Mouse (Mus musculus) liver, embryonic 14.5 days (tissue): ENCODE data around the gene Zc3h12c. TPM values are rescaled to one million over a fixed set of nuclear protein-coding genes. Genes with fewer than 3 reads are reported as not detected.

ENCODE experiments used
- ATAC-seq: fragments of 200-750 bp; cut with Nextera tagmentation; 2 replicates; pipeline ENCODE4 v1.8.0; 2017; ENCODE audit warnings: moderate number of reproducible peaks, mild to moderate bottlenecking, moderate library complexity; ENCODE audit not compliant: insufficient read depth
- DNase-seq, 3 experiments: peaks; one replicate each; pipeline ENCODE4 v3.0.0-alpha.2; 2012 to 2013; ENCODE audit warnings: low read depth in 3 of 3, low spot score in 3 of 3
- H3K27ac ChIP-seq: fragments of 300-500 bp; sonication (generic); 2 replicates; pipeline ENCODE4 v1.5.1; 2014; ENCODE audit warnings: moderate library complexity, mild to moderate bottlenecking, control low read depth, inconsistent platforms
- H3K27me3 ChIP-seq: fragments of 300-500 bp; sonication (generic); 2 replicates; pipeline ENCODE4 v1.6.1; 2014; ENCODE audit warnings: mild to moderate bottlenecking, low read length, moderate library complexity; ENCODE audit not compliant: control insufficient read depth, insufficient read depth
- H3K36me3 ChIP-seq: fragments of 300-500 bp; sonication (generic); replicated peaks from 2 replicates; pipeline ENCODE4 v1.6.1; 2014; ENCODE audit warnings: low read depth; ENCODE audit not compliant: control insufficient read depth, insufficient read depth
- H3K4me1 ChIP-seq, 2 experiments: fragments of 200-500 bp in 1 of 2; fragments of 300-500 bp in 1 of 2; sonication (generic) in 1 of 2; replicated peaks; 2 replicates each; pipeline ENCODE4 v1.6.1; 2012 to 2014; ENCODE audit warnings: antibody characterized with exemption in 1 of 2, inconsistent platforms in 1 of 2, low read length in 1 of 2; ENCODE audit not compliant: control insufficient read depth in 2 of 2, insufficient read depth in 2 of 2
- H3K4me2 ChIP-seq: fragments of 300-500 bp; sonication (generic); 2 replicates; pipeline ENCODE4 v1.6.1; 2014; ENCODE audit warnings: low read depth, mild to moderate bottlenecking, control low read depth, moderate library complexity
- H3K4me3 ChIP-seq, 2 experiments: fragments of 200-500 bp in 1 of 2; fragments of 300-500 bp in 1 of 2; sonication (generic) in 1 of 2; 2 replicates each; pipeline ENCODE4 v1.5.1; 2012 to 2014; ENCODE audit warnings: low read depth in 2 of 2, low read length in 2 of 2, mild to moderate bottlenecking in 2 of 2, control low read depth in 1 of 2, inconsistent platforms in 1 of 2, moderate library complexity in 1 of 2; ENCODE audit not compliant: insufficient read depth in 1 of 2
- H3K9ac ChIP-seq: fragments of 300-500 bp; sonication (generic); replicated peaks from 2 replicates; pipeline ENCODE4 v1.6.1; 2014; ENCODE audit warnings: mild to moderate bottlenecking, control low read depth, moderate library complexity
- H3K9me3 ChIP-seq: fragments of 300-500 bp; sonication (generic); 2 replicates; pipeline ENCODE4 v1.6.1; 2016; ENCODE audit warnings: low read length, mixed read lengths; ENCODE audit not compliant: control insufficient read depth
- CTCF ChIP-seq: IDR thresholded peaks from 2 replicates; pipeline ENCODE4 v1.5.1; 2016; ENCODE audit warnings: antibody characterized with exemption, low read depth, control low read depth
- EP300 ChIP-seq: IDR thresholded peaks from 2 replicates; pipeline ENCODE4 v1.6.1; 2016; ENCODE audit warnings: antibody characterized with exemption, low read depth
- WGBS: fragments of 180-500 bp; shearing (Covaris S2); extraction: QIAGEN DNeasy Blood & Tissue Kit; methylation state at CpG from one replicate; pipeline ENCODE4 v1.1.7; 2014; ENCODE audit not compliant: insufficient replicate concordance; 5-methylcytosine and 5-hydroxymethylcytosine counted together
- polyA plus RNA-seq, 2 experiments: library from polyadenylated mRNA; depleted of rRNA in 1 of 2; stranded (reverse) in 1 of 2; unstranded in 1 of 2; fragments of >200 nt; fragmentation: Nextera tagmentation in 1 of 2; extraction: Ambion mirVana in 1 of 2; gene quantifications; 2 replicates each; pipeline versions ENCODE4 v1.2.1 to v1.2.3; 2012 to 2014

Gene Zc3h12c
- polyA plus RNA-seq, 2 experiments, result 0.38 to 0.53 TPM

DNA sequence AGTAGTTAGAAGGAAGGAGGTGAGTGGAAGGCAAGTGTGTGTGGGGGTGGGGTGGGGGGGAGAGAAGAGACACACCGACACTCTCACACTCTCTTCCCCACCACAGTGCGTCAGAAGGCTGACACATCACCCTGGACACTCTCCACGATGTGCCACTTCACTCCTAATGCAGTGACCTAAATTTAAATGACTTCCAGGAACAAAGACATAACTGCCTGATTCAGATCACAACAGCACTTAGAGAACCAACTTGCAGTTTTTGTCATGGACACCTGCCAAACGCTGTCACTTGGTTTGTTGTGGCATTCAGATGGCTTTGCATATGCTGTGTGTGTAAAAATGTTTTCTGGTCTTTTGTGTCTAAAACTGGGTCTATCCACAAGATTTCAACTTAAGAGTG is 34.8 kb upstream of the Zc3h12c start:
- TF ChIP-seq CTCF, result no peak
- TF ChIP-seq EP300, result no peak
- Histone ChIP-seq H3K36me3 (no peaks in the 10 kb centered on the region), H3K4me3 (no peak overlapping the region), H3K27me3 (no peaks in the 10 kb centered on the region), H3K9ac (no peak overlapping the region), H3K9me3 (no peaks in the 10 kb centered on the region), H3K4me1 (no peaks in the 10 kb centered on the region), H3K4me2 (no peak overlapping the region), H3K27ac (no peak overlapping the region)
- WGBS, result 69% methylated on average over 4 of the region's 4 CpGs
- no peak for ATAC-seq
- DNase-seq, result no peak

DNA sequence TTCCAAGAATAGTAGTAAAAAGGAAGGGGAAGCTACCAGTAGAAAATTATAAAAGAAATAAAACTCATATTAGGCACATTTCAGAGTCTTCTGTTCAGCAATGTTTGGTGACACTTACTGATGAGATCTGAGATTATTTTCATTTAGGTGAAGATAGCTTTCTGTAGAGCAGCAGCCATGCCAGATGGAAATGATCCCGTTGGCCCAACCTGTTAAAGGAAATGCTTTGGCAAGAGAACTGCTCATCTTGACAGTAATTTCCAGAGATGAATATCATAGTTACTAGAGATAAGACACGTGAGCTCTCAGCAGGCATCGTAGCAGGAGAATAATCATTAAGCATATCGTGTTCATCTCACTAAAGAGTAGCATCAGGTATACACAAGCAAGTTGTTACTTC is 31.9 kb upstream of the Zc3h12c start:
- H3K27me3 ChIP-seq, result no peaks in the 10 kb centered on the region
- no peak overlapping the region for H3K4me2 ChIP-seq
- no peaks in the 10 kb centered on the region for H3K4me1 ChIP-seq
- no peak overlapping the region for H3K9ac ChIP-seq
- H3K9me3 ChIP-seq, result no peaks in the 10 kb centered on the region
- H3K27ac ChIP-seq, result no peak overlapping the region
- ATAC-seq, result no peak
- H3K4me3 ChIP-seq, result no peak overlapping the region
- 54% methylated on average over 4 of the region's 4 CpGs for WGBS
- H3K36me3 ChIP-seq, result no peaks in the 10 kb centered on the region
- no peak for DNase-seq
- TF ChIP-seq CTCF, result no peak
- TF ChIP-seq EP300, result no peak

DNA sequence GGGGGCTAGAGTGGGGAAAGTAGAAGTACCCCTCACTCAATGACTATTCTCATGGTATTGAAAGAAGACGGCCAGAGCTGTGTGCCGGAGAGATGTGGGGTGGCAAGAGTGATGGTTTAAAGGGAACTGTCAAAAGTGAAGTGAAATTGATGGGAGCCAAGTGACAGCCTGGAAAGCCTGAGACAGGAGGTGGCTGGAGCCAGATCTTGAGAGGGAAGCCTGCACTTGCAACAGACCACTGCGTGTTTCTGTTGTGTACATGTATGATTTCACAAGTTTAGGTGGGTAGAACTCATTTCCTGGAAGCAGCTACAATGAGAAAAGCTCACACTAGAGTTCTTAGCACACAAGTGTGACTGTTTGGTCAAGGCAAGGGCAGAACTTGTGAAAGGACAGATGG is 27.5 kb upstream of the Zc3h12c start:
- TF ChIP-seq EP300 (no peak), CTCF (no peak)
- Histone ChIP-seq H3K4me3 (no peak overlapping the region), H3K4me1 (no peaks in the 10 kb centered on the region; a peak in 1 of 4 replicates), H3K27ac (no peak overlapping the region), H3K9me3 (no peaks in the 10 kb centered on the region), H3K4me2 (no peak overlapping the region), H3K27me3 (no peaks in the 10 kb centered on the region), H3K36me3 (no peaks in the 10 kb centered on the region), H3K9ac (no peak overlapping the region)
- ATAC-seq (no peak), DNase-seq (no peak)
- WGBS, result 58% methylated on average over 3 of the region's 3 CpGs

DNA sequence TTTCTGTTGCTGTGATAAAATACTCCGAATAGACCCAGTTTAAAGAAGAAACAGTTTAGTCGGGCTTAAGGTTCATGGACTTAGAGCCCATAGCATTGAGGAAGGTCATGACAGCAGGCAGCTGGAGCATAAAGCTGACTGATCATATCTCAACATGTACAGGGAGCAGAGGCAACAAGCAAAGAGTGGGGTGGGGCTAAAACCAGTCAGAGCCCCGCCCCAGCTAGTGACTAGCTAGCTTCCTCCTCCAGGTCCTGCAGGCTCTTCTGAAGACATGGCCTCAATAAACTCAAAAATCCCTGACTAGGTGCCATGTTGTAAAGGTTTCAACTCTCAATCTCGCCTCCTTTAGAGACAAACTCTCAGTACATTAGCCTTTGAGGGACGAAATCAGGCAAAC is 25.5 kb upstream of the Zc3h12c start:
- H3K4me3 ChIP-seq, result no peak overlapping the region
- ATAC-seq (peak; percentile 62), DNase-seq (no peak)
- H3K9me3 ChIP-seq, result no peaks in the 10 kb centered on the region
- no peaks in the 10 kb centered on the region; a peak in 1 of 4 replicates for H3K4me1 ChIP-seq
- H3K27ac ChIP-seq, result no peak overlapping the region
- no peak overlapping the region for H3K4me2 ChIP-seq
- TF ChIP-seq CTCF, result no peak
- no peak for TF ChIP-seq EP300
- 50% methylated on average over 5 of the region's 5 CpGs for WGBS
- H3K27me3 ChIP-seq, result no peaks in the 10 kb centered on the region
- no peaks in the 10 kb centered on the region for H3K36me3 ChIP-seq
- no peak overlapping the region for H3K9ac ChIP-seq

DNA sequence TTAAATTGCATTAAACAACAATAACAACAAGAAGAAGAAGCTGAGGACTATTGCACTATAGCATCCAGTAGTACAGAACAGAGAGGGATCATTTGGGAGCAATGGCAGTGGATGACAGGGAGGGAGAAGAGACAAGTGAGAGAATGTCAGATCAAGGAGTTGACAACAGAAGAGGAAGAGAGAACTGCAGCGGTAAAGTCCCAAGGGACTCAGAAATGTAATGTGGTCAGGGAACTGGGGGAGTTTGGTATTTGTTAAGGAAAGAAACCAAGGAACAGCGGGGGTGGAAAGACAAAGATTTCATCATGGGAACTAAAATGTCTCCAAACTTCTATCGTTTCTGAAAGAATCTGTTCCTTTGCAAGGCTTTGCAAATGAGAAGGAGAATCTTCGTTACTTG is 22.5 kb upstream of the Zc3h12c start:
- DNase-seq (no peak), ATAC-seq (no peak)
- Histone ChIP-seq H3K4me1 (no peaks in the 10 kb centered on the region; a peak in 1 of 4 replicates), H3K36me3 (no peaks in the 10 kb centered on the region), H3K9me3 (no peaks in the 10 kb centered on the region), H3K27me3 (no peaks in the 10 kb centered on the region), H3K4me3 (no peak overlapping the region), H3K4me2 (no peak overlapping the region), H3K27ac (no peak overlapping the region), H3K9ac (no peak overlapping the region)
- WGBS, result 68% methylated on average over 4 of the region's 4 CpGs
- no peak for TF ChIP-seq CTCF
- TF ChIP-seq EP300, result no peak

DNA sequence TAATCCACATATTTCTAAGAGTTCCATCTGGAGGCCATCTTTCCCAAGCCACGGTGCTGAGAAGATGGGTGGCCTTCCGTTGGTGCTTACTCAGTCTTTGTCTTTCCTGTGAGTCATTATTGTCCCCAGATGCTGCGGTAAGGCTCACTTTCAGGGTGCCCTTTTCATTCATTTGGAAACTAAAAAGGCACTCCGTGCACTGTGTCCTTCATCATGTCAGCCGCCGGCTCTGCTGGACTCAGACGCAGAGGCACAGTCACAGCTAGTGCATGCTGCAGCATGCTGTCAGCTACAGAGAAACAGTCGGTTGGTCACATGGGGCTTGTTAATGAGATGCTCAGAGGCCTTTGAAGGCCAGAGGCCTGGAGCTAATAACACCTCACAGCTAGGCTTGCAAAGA is 19.7 kb upstream of the Zc3h12c start:
- DNase-seq (no peak), ATAC-seq (no peak)
- Histone ChIP-seq H3K27me3 (no peaks in the 10 kb centered on the region), H3K36me3 (no peaks in the 10 kb centered on the region), H3K9ac (no peak overlapping the region), H3K4me3 (no peak overlapping the region), H3K4me2 (no peak overlapping the region), H3K4me1 (no peaks in the 10 kb centered on the region), H3K27ac (no peak overlapping the region), H3K9me3 (no peaks in the 10 kb centered on the region)
- TF ChIP-seq EP300, result no peak
- no peak for TF ChIP-seq CTCF
- WGBS, result 58% methylated on average over 8 of the region's 8 CpGs
